Mouse (Mus musculus): ENCODE results near the gene Nedd4.
"Not testable (repeated sequence)": the region's sequence is repeated elsewhere in the genome, so short reads cannot be mapped to it uniquely, and the experiment has no call there.

Nedd4 gene

DNA sequence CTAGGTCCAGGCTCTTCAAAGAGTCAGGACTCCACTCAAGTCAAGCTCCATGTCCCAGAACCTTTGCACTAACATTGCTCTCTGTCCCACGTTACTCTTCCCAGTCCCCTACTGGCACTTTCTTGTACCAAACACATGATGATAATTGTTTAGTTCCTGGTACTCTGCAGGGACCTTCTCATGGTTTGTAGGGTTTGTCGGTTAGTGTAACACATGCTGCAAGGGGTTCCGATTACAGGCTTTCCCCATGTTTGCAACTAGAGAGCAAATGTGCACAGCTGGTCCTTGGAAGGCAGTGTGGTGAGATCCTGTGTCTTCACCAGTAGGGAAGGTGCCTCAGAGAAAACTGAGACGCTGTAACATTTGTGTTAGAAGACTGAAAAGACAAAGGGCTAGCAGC, 8.6 kb upstream of the Nedd4 start:
- DNase-seq, result no peak

- peak; percentile 49 for DNase-seq
Measured at GRCm38 (mm10) chr9:72654593-72655242, 7.4 kb upstream of the Nedd4 start.

GRCm38 (mm10) chr9:72655602-72656001, 6.5 kb upstream of the Nedd4 start:
- DNase-seq, result no peak

GRCm38 (mm10) chr9:72656491-72656890, 5.7 kb upstream of the Nedd4 start:
- DNase-seq, result no peak

GRCm38 (mm10) chr9:72656940-72657339, 5.2 kb upstream of the Nedd4 start:
- DNase-seq, result no peak

DNA sequence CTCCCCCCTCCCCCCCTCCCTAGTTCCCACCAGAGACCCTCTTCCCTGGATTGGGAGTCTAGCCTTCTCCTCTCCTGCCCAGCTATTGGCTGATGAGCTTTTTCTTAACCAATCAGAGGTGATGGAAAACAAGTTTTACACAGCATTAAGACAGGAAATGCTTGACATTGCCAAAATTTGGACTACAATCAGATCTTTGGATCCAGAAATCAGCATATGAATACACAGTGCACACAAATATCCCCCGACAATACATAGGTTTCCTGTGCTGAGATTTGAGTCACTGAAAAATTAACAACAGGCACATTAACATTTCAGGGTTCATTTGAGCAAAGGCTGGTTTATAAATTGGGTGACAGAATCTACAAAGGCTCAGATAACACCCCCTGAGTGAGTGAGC, 4.5 kb upstream of the Nedd4 start:
- DNase-seq, result no peak

DNA sequence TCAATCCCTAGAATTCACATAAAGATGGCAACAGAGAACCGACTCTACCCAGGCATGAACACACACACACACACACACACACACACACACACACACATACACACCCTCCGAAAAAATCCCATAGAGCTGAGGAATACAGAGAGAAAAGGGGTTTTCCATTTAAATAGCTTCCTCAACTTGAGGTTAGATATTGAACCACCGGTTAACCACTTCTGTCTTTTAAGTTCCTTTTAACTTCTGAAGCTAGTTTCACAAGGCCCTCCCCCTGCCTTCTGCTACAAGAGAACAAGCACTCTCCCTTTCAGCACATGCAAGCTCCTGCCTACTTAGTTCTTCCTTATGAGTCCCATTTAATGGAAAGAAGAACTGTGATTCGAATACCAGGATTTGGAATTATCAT, 2.0 kb upstream of the Nedd4 start:
- no peak for DNase-seq

DNA sequence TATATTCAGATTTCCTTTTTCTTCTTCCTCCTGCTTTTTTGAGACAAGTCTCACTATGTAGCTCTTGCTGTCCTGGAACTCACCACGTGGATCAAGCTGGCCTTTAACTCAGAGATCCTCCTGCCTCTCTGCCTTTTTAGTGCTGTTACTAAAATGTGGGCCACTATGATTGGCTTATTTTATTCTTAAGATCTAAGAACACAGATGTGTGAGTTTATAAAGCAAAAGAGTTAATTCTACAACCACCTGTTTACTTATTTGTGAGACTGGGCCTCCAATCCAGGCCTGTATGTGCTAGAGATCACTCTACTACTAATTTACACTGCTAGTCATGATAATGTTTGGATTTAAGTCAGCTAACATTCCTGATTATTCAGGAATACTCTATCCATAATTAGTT, 1.2 kb upstream of the Nedd4 start:
- DNase-seq, result no peak

DNA sequence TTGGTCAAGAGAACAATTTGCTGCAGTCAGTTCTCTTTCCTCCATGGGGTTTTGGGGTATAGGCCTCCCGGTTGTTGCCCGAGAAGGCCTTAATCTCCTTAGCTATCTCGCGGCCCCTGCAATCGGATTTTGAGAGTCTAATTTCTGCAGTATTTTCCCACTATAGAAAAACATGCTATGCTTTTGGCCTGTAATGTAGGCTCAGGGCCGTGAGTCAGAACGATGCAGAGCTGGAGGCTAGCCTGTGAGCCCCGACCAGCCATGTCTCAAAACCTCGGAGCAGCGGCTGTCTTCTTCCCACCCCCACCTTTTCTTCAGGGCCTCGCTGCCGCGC, 618 bp upstream of the Nedd4 start:
- DNase-seq, result no peak

DNA sequence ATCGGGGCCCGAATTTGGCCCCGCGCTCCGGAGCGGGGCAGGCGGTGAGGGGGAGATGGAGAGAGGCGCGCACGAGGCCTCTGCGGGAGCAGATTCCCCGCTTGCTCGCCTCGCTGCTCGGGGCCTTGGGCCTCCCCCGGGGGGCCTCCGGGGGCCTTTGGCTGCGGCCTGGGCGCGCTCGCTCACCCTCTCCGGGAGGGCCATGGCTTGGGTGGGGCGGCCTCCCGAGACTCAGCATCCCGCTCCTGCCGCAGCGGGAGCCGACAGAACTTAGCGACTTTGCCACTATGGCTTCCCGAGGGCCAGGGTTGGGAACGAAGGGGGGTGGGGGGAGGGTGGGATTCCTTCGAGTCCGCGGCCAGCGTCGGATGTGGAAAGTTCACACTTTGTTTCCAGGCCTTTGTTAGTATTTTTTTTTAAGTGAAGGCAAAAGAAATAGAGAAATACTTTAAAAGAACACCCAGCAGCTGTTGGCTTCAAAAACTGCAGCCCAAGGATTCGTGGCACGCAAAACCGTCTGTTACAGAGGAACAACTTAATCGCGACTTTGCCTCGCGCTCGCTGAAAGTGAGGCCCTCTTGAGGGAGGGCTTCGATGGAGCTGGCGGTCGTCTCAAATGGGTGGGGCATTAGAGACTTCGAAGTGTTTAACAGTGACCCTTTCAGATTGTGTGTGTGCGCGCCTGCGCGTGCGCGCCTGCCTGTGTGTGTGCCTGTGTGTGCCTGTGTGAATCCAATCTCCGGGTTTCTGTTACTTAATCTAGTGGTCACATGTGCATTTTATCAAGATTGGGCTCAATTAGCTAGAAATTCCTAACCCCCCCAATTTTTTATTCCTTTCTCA, 766 bp downstream of the Nedd4 start:
- DNase-seq, result peak; percentile 66

DNA sequence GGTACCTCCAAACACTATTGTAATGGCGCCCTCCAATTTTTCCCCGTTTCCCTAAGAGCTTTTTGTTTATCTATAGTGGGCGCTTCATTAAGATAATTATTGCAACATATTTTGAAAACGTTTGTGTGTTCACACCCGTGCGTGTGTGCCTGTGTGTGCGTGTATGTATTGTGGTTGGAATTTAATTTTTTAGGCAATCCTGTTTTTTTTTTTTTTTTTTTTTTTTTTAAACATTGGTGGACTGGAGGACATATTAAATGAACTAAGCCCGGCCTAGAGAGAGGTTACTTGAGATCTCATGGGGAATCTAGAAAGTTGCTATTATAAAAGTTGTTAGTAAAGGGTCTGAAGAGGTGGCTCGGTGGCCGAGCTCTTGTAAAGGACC, 1.4 kb downstream of the Nedd4 start:
- no peak for DNase-seq

- no peak for DNase-seq
Measured at GRCm38 (mm10) chr9:72664409-72665351, 2.5 kb downstream of the Nedd4 start.

DNA sequence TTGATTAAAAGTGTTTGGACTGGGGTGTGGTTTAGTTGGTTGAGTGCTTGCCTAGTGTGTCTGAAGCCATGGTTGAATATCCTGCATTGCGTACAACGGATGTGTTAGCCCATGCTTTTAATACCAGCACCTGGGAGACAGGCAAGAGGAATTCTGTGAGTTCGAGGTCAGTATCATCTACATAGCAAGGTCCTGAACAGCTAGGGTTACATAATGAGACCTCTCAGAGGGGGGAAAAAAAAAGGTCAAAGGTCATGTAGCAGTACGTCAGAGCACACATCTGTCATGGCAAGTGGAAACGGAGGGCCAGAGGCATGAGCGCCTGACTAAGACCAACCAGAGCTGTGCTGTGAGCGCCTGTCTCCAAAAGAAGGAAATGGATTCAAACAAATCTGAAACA, 3.4 kb downstream of the Nedd4 start:
- DNase-seq, result no peak

GRCm38 (mm10) chr9:72666352-72667021, 4.3 kb downstream of the Nedd4 start:
- not testable (repeated sequence) for DNase-seq

DNA sequence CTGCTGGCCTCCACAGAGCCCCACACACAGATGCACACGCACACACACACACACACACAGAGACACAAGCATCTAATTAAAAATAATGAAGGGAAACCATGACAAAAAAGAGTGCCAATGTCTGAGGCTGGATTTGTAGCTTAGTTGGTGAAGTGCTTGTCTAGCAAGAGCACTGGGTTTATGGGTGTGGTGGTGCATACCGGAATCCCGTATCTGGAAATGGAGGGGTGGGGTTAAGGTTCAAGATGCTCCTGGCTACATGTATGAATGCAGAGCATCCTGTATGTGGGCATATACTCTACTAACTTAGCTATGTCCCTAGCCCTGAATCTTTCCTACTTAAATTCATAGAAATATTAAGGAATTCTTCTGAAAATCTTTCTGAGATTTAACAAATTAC, 5.0 kb downstream of the Nedd4 start:
- no peak for DNase-seq

GRCm38 (mm10) chr9:72669383-72669782, 7.2 kb downstream of the Nedd4 start:
- DNase-seq, result no peak

DNA sequence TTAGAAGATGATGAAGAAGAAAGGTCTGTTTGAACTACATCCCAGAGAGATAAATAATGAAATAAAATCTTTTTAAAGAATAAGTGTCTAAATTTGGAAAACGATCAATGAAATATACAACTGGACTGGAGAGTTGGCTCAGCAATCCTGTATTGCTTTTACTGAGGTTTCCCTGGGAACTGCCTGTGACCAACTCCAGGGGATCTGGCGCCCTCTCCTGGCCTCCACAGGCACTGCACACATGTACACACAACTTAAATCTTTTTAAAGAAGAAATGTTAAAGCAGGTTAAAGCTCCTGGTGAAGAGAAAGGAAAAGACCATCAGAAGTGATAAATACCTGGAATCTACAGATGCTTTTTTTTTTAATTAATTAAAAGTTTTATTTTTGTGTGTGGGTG, 10.2 kb downstream of the Nedd4 start:
- peak; percentile 94 for DNase-seq

GRCm38 (mm10) chr9:72674957-72675744, 13.0 kb downstream of the Nedd4 start:
- no peak for DNase-seq

- DNase-seq, result no peak
Measured at GRCm38 (mm10) chr9:72675745-72676200, 13.6 kb downstream of the Nedd4 start.

DNA sequence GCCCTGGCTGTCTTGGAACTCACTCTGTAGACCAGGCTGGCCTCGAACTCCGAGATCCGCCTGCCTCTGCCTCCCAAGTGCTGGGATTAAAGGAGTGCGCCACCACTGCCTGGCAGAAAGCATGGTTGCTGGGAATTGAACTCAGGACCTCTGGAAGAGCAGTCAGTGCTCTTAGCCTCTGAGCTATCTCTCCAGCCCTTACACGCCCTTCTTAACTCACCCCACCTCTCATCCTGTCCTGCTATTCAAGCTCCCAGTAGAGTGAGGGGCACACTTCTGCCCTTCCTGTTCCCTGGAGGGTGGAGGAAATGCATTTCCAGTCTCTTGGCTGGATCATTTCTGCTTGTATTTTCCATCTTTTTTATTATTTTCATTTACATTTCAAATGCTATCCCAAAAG, 15.5 kb downstream of the Nedd4 start:
- DNase-seq, result no peak

DNA sequence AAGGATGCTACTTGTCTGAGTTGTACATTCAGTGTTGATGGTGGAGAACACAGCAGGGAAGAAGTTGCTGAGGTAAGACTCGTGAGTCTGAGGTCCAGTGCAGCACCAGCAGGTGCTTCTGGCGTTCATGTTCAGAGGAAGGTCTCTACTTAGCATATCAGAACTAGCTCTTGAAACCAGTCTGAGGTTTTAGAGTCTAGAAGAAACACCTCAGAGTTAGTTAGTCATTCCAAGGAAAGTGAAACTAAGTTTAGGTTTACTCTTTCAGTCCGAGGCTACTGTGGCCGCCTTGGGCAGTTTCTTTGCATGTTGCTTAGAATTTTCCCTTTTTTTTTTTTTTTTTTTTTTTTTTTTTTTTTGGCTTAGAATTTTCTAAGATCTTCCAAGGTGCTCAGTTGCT, 16.6 kb downstream of the Nedd4 start:
- no peak for DNase-seq

DNA sequence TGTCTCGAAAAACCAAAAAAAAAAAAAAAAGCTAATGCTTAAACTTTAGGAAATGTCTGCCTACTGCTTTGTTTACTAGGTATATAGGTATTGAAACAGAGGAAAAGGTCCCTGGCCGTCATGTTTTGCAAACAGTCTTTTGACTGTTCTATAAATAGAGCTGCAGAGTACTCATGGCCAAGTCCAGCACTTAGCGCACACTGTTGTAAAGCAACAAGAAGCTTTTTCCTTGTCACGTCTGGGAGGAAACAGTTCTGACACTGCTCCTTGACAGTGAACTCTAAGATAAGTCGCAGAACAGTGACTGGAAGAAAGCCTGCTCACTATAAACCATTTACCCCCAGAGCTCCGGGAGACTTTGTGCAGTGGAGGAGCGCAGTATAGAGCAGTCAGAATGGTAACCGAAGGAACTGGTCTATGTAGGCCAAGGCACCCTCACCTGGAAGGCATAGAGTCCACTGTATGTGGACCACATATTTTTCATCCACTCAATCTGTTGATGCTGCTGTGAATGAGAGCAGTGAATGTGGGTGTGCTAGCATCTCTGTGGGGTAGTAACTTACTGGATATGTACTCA, 19.6 kb downstream of the Nedd4 start:
- no peak for DNase-seq
